Mouse (Mus musculus) lung, embryonic 15.5 days (tissue): ENCODE measurements around the gene Cachd1. TPM values are rescaled to one million over a fixed set of nuclear protein-coding genes. Genes with fewer than 3 reads are reported as not detected.

Experiments
- ATAC-seq: fragments of 200-750 bp; cut with Nextera tagmentation; 2 replicates; pipeline ENCODE4 v1.8.0; 2017; ENCODE audit warnings: moderate number of reproducible peaks, borderline replicate concordance; ENCODE audit not compliant: low FRiP score, low TSS enrichment; ENCODE audit errors: extremely low read depth
- H3K27ac ChIP-seq: fragments of 300-500 bp; sonication (generic); 2 replicates; pipeline ENCODE4 v1.5.1; 2015; ENCODE audit warnings: moderate library complexity, mild to moderate bottlenecking, inconsistent platforms
- H3K27me3 ChIP-seq: fragments of 300-500 bp; sonication (generic); 2 replicates; pipeline ENCODE4 v1.6.1; 2015; ENCODE audit warnings: inconsistent platforms
- H3K36me3 ChIP-seq: fragments of 300-500 bp; sonication (generic); 2 replicates; pipeline ENCODE4 v1.6.1; 2015; ENCODE audit warnings: inconsistent platforms
- H3K4me1 ChIP-seq: fragments of 300-500 bp; sonication (generic); 2 replicates; pipeline ENCODE4 v1.6.1; 2015; ENCODE audit warnings: inconsistent platforms
- H3K4me2 ChIP-seq: fragments of 300-500 bp; sonication (generic); 2 replicates; pipeline ENCODE4 v1.6.1; 2015; ENCODE audit warnings: inconsistent platforms, mild to moderate bottlenecking, moderate library complexity
- H3K4me3 ChIP-seq: fragments of 300-500 bp; sonication (generic); 2 replicates; pipeline ENCODE4 v1.5.1; 2015; ENCODE audit warnings: mild to moderate bottlenecking, inconsistent platforms
- H3K9ac ChIP-seq: fragments of 300-500 bp; sonication (generic); 2 replicates; pipeline ENCODE4 v1.6.1; 2015; ENCODE audit warnings: inconsistent platforms
- H3K9me3 ChIP-seq: fragments of 300-500 bp; sonication (generic); 2 replicates; pipeline ENCODE4 v1.6.1; 2016; ENCODE audit warnings: inconsistent platforms
- WGBS: fragments of 180-500 bp; shearing (Covaris S2); methylation state at CpG from one replicate; pipeline ENCODE4 v1.1.7; 2015; 5-methylcytosine and 5-hydroxymethylcytosine counted together
- polyA plus RNA-seq: library from polyadenylated mRNA; unstranded; fragments of >200 nt; fragmentation: Nextera tagmentation; extraction: Ambion mirVana; gene quantifications from 2 replicates; pipeline ENCODE4 v1.2.1, GENCODE M21; 2015

The Cachd1 gene
- 16.1 and 19.1 TPM in 2 replicates for polyA plus RNA-seq

GRCm38 (mm10) chr4:100776043-100776870, at the start of gene Cachd1:
Gene Cachd1 (plus strand): TSS chr4:100776675.
- Histone ChIP-seq H3K27ac (peak within 1 kb of the TSS; percentile 93), H3K4me2 (peak within 1 kb of the TSS; percentile 90), H3K4me1 (peaks cover 28% of the 10 kb centered on the region), H3K36me3 (no peaks in the 10 kb centered on the region), H3K27me3 (no peaks in the 10 kb centered on the region), H3K4me3 (peak within 1 kb of the TSS; percentile 84), H3K9ac (peak within 1 kb of the TSS; percentile 87), H3K9me3 (no peaks in the 10 kb centered on the region)
- ATAC-seq = peak; percentile 85
- WGBS = 1% methylated on average over 44 of the region's 50 CpGs

DNA sequence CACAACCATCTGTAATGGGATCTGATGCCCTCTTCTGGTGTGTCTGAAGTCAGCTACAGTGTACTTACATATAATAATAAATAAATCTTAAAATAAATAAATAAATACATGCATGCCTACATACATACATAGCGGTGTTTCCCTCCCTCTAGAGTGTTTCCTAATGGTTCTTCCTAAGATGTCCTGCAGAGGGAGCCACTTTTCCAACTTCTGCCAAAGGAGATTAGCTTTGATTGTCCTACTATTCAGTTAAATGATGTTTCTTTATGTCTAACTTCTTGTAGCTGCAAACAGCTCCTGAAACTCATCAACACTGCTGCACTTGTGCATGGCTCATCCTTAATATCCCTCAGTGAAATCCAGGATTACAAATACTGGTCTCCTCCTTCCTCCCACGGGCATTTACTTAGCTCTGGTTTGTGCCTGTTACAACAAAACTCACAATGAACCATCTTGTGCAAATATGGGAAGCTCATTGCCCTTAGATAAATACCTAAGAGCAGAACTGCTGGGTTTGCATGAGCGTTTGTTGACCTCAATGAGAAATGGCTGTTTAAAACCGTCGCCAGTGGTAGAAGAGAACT, 47.5 kb upstream of the Cachd1 start:
- Histone ChIP-seq H3K27me3 (no peaks in the 10 kb centered on the region), H3K9ac (no peak overlapping the region), H3K27ac (no peak overlapping the region), H3K36me3 (no peaks in the 10 kb centered on the region), H3K4me3 (no peak overlapping the region), H3K9me3 (no peaks in the 10 kb centered on the region), H3K4me2 (no peak overlapping the region), H3K4me1 (no peaks in the 10 kb centered on the region)
- no peak for ATAC-seq
- WGBS = 64% methylated on average over 5 of the region's 5 CpGs

DNA sequence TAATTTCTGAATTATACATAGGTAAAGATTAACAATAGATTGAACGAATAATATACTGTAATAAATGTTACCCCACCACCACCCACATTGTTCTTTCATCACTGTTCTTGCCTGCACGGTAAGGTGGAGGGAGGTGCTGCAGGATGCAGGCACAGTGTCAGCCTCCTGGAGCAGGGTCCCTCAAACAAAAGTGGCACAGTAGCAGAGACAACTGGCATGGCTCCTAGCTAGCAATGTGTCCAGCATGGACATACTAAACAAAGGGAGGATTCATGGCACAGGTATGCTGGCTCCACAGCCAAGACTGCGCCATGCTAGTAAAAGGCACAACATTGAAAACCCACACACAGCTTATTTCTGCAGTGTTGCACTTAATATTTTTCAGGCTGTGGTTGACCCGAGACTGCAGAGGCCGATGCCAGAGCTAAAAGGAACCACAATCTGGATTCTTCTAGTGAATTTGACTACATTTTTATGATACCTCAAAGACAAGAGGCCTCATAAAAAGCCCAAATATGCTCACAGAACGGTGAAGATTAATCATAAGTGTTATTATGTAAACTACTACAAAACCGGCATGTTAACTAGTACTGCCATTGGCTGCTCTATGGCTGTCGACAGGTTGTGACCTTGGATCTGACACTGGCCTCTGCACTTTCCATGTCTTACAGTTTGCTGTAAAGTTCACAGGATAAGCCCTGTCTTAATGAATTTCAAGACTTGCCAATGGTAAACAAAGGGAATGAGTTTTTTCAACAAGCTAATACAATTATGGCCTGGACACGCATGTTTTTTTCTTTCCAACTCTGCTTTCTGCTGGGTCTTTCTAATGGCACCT, 41.2 kb upstream of the Cachd1 start:
- Histone ChIP-seq H3K9me3 (no peaks in the 10 kb centered on the region), H3K27me3 (no peaks in the 10 kb centered on the region), H3K4me2 (no peak overlapping the region), H3K27ac (no peak overlapping the region), H3K4me3 (no peak overlapping the region), H3K36me3 (no peaks in the 10 kb centered on the region), H3K9ac (no peak overlapping the region), H3K4me1 (no peaks in the 10 kb centered on the region)
- no peak for ATAC-seq
- whole genome bisulfite sequencing = 71% methylated on average over 9 of the region's 9 CpGs

DNA sequence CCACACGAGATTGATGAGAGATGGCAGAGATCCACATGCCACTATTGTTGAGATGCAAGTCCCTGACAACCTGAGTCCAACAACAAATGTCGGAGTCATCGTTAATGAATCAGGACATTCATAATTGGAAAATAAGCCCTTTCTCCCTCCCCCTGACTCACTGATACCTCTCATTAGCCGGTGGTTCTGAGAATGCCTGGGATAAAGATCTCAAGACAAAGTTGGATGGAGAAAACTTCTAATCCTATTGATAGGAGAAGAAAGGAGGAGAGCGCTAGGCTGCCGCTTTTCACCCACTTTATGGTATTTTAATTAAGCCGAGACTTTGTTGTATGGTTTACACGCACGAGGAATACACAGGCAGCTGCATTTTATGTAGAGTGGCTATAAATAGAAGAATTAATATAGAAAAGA, 40.5 kb upstream of the Cachd1 start:
- no peak for ATAC-seq
- Histone ChIP-seq H3K4me1 (no peaks in the 10 kb centered on the region), H3K27ac (no peak overlapping the region), H3K4me2 (no peak overlapping the region), H3K4me3 (no peak overlapping the region), H3K36me3 (no peaks in the 10 kb centered on the region), H3K9me3 (no peaks in the 10 kb centered on the region), H3K27me3 (no peaks in the 10 kb centered on the region), H3K9ac (no peak overlapping the region)
- WGBS = 82% methylated on average over 9 of the region's 9 CpGs

- Histone ChIP-seq H3K27ac (no peak overlapping the region), H3K4me3 (no peak overlapping the region), H3K9me3 (no peaks in the 10 kb centered on the region), H3K36me3 (no peaks in the 10 kb centered on the region), H3K9ac (no peak overlapping the region), H3K4me2 (no peak overlapping the region), H3K4me1 (no peaks in the 10 kb centered on the region), H3K27me3 (no peaks in the 10 kb centered on the region)
- WGBS = 78% methylated on average over 8 of the region's 8 CpGs
- ATAC-seq = no peak
Observed at GRCm38 (mm10) chr4:100743615-100744014, 32.9 kb upstream of the Cachd1 start.

GRCm38 (mm10) chr4:100752278-100752677, 24.2 kb upstream of the Cachd1 start:
- Histone ChIP-seq H3K9ac (no peak overlapping the region), H3K4me2 (no peak overlapping the region), H3K27me3 (no peaks in the 10 kb centered on the region), H3K27ac (no peak overlapping the region), H3K36me3 (no peaks in the 10 kb centered on the region), H3K9me3 (no peaks in the 10 kb centered on the region), H3K4me3 (no peak overlapping the region), H3K4me1 (no peaks in the 10 kb centered on the region)
- ATAC-seq = no peak
- WGBS = 58% methylated on average over 2 of the region's 2 CpGs

DNA sequence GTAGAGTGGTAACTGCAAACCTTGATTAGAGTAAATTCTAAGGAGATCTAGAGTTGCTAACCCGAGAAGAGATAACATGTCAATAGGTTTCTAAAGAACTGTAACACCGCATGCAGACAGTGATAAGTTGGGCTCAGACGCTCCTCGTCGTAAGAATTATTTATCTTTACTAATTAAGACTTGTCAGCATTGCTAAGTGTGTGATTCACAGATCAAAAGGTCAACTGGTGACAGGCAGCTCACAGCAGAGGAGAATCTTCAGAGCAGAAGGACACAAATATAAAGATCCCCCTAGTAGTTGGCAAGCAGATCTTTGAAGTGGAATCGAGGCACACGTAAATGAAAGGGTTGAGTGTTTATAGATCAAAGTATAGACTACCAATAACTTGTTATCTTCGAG, 20.8 kb upstream of the Cachd1 start:
- H3K4me1 ChIP-seq = 0 out of 2 replicates have a peak, but pooled peaks cover 4% of the 10 kb centered on the region
- no peak overlapping the region for H3K4me3 ChIP-seq
- H3K27ac ChIP-seq = no peak overlapping the region
- no peaks in the 10 kb centered on the region for H3K9me3 ChIP-seq
- no peak for ATAC-seq
- 36% methylated on average over 8 of the region's 8 CpGs for WGBS
- H3K9ac ChIP-seq = no peak overlapping the region
- no peaks in the 10 kb centered on the region for H3K36me3 ChIP-seq
- H3K4me2 ChIP-seq = no peak overlapping the region
- no peaks in the 10 kb centered on the region for H3K27me3 ChIP-seq

DNA sequence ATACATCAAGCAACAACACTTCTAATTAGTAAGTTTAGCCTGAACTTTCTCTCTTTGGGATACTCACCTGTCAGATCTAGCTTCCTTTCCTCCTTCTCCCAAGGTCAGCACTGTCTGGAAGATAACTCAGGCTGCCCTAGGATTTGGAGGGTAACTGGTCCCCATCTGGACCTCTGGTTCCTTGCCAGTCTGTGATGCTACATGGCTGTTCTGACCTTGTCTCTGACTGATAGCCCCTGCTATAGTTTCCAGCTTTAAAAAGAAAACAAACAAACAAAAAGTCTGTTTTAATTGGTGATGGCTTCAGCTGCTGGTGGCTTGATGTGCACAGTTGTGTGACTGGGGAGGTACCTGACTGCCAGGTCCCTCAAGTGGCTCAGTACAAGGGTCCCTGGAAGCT, 20.0 kb upstream of the Cachd1 start:
- ATAC-seq = no peak
- Histone ChIP-seq H3K27me3 (no peaks in the 10 kb centered on the region), H3K4me2 (no peak overlapping the region), H3K9ac (no peak overlapping the region), H3K4me3 (no peak overlapping the region), H3K9me3 (no peaks in the 10 kb centered on the region), H3K4me1 (0 out of 2 replicates have a peak, but pooled peaks cover 4% of the 10 kb centered on the region), H3K27ac (no peak overlapping the region), H3K36me3 (no peaks in the 10 kb centered on the region)

- H3K9me3 ChIP-seq = no peaks in the 10 kb centered on the region
- no peak overlapping the region for H3K9ac ChIP-seq
- no peaks in the 10 kb centered on the region for H3K36me3 ChIP-seq
- H3K4me1 ChIP-seq = 0 out of 2 replicates have a peak, but pooled peaks cover 4% of the 10 kb centered on the region
- 74% methylated on average over 6 of the region's 6 CpGs for WGBS
- no peak overlapping the region for H3K4me2 ChIP-seq
- H3K4me3 ChIP-seq = no peak overlapping the region
- H3K27ac ChIP-seq = no peak overlapping the region
- ATAC-seq = no peak
- no peaks in the 10 kb centered on the region for H3K27me3 ChIP-seq
Observed at GRCm38 (mm10) chr4:100758265-100758898, 18.1 kb upstream of the Cachd1 start.

- 0 out of 2 replicates have a peak, but pooled peaks cover 4% of the 10 kb centered on the region for H3K4me1 ChIP-seq
- H3K9me3 ChIP-seq = no peaks in the 10 kb centered on the region
- no peak overlapping the region for H3K4me2 ChIP-seq
- H3K27me3 ChIP-seq = no peaks in the 10 kb centered on the region
- no peak overlapping the region for H3K9ac ChIP-seq
- H3K27ac ChIP-seq = 0 out of 2 replicates have a peak overlapping the region, but pooled peaks have one; percentile 36
- no peak overlapping the region for H3K4me3 ChIP-seq
- WGBS = 57% methylated on average over 1 of the region's 1 CpGs
- no peak for ATAC-seq
- no peaks in the 10 kb centered on the region for H3K36me3 ChIP-seq
Observed at GRCm38 (mm10) chr4:100759603-100760002, 16.9 kb upstream of the Cachd1 start.

DNA sequence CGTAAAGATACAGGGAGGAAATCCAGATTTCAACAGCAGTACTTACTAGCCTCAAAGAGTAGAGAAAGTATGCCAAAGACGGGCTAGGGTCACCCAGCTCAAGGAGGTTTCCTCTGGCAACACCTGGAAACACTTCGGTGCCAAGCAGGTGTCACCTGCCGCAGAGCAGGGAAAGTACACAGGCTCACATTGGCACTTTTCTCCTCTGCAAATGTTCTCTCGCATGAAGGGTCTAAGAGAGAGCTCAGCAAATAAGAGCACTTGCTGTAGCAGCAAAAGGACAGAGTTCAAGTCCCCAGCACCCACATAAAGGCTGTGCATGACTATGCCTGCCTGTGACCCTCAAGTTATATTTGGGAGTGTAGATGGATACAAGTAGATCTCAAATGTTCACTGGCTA, 16.1 kb upstream of the Cachd1 start:
- 71% methylated on average over 5 of the region's 5 CpGs for WGBS
- no peak overlapping the region; the same call in 1 of the 2 replicates for H3K27ac ChIP-seq

More for the DNA sequence above, 16.1 kb upstream of the Cachd1 start:
- no peak overlapping the region for H3K9ac ChIP-seq
- H3K4me3 ChIP-seq = no peak overlapping the region
- no peaks in the 10 kb centered on the region for H3K27me3 ChIP-seq
- no peaks in the 10 kb centered on the region for H3K9me3 ChIP-seq
- no peak overlapping the region for H3K4me2 ChIP-seq
- H3K4me1 ChIP-seq = 0 out of 2 replicates have a peak, but pooled peaks cover 4% of the 10 kb centered on the region
- ATAC-seq = peak; percentile 67; the same call in 1 of the 2 replicates
- no peaks in the 10 kb centered on the region for H3K36me3 ChIP-seq
